ENCODE assay signal across 10 mouse cellular contexts in the genomic region with DNA sequence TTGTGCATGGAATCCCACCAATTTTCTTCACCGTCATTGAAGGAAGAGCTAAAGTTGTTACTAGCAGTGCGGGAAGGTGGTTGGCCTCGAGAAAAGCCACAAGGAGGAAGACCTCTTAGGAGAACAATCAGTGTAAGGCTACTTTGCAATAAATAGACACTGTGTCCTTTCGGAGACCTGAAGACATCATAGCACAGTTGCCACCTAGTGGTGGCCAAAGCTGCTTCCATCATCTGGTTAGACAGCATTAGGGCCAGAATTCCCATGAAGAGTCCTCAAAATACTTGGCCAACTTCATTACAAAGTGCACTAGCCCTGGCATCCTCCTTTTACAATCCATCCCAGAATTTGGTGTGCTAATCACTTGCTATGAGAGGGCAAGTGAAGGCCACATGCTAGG. TPM values are rescaled to one million over a fixed set of nuclear protein-coding genes. Genes with fewer than 3 reads are reported as not detected.
DNase-seq lines count a peak whose midpoint lies in the region; ATAC-seq and TF ChIP-seq lines count a peak whose summit lies in the region.
"Had no signal": no experiment of that assay in that cellular context is flagged by ENCODE, and none has a peak within 500 bp of the region (broad histone marks: within the 10 kb centered on the region; RNA-seq: fewer than 3 reads in every experiment).

No protein-coding gene starts in this region.

- no peaks in the 10 kb centered on the region for H3K9me3 ChIP-seq in heart, postnatal 0 days (replicated peaks; ENCODE audit: control insufficient read depth, low read length)
- no peaks in the 10 kb centered on the region for H3K9me3 ChIP-seq in neural tube, embryonic 11.5 days (ENCODE audit: control insufficient read depth, low read length)
- H3K9me3 ChIP-seq in neural tube, embryonic 15.5 days (replicated peaks), result no peaks in the 10 kb centered on the region
- H3K9me3 ChIP-seq: limb, embryonic 13.5 days had no signal

- peak; percentile 69 for TF ChIP-seq CTCF in heart, postnatal 0 days (IDR thresholded peaks at IDR 0.05; ENCODE audit: low read depth)
- peak; percentile 39; the same call in 1 of the 2 replicates for TF ChIP-seq CTCF in embryonic fibroblast, embryonic 13.5 days (IDR thresholded peaks at IDR 0.05; ENCODE audit: borderline replicate concordance, insufficient read depth, low read length)

- TF ChIP-seq POLR2A in embryonic fibroblast, embryonic 13.5 days (IDR thresholded peaks at IDR 0.05; ENCODE audit: low read depth, low read length), result no peak

- no peak for DNase-seq in heart, postnatal 0 days (ENCODE audit: low spot score)
- no peak for DNase-seq in heart, adult 11 months
- DNase-seq in neural tube, embryonic 11.5 days (ENCODE audit: low spot score), result peak; percentile 19
- no peak for DNase-seq in frontal cortex, postnatal 14 days (ENCODE audit: low spot score in 2 of 2)
- DNase-seq in heart, postnatal 36 days, result no peak
- no peak for DNase-seq in spleen, postnatal 36 days (ENCODE audit: low spot score in 2 of 2)
- DNase-seq: gastrocnemius, postnatal 14 days had no signal

- ATAC-seq in heart, postnatal 0 days (ENCODE audit: insufficient read depth, low read depth), result no peak; the same call in 1 of the 2 replicates
- ATAC-seq in neural tube, embryonic 11.5 days (ENCODE audit: insufficient read depth, low FRiP score, low TSS enrichment), result no peak
- no peak for ATAC-seq in neural tube, embryonic 15.5 days (ENCODE audit: low FRiP score)

- intact Hi-C loops in heart, postnatal 36 days (cut with DNase I), result no loop called here

- H3K36me3 ChIP-seq in heart, postnatal 0 days (replicated peaks; ENCODE audit: control insufficient read depth, insufficient read depth, low read length), result no peaks in the 10 kb centered on the region
- H3K36me3 ChIP-seq in neural tube, embryonic 11.5 days (ENCODE audit: control insufficient read depth, insufficient read depth, low read length), result no peaks in the 10 kb centered on the region
- H3K36me3 ChIP-seq in neural tube, embryonic 15.5 days, result no peaks in the 10 kb centered on the region
- H3K36me3 ChIP-seq: limb, embryonic 13.5 days had no signal

- H3K4me2 ChIP-seq in heart, postnatal 0 days (ENCODE audit: low read depth, low read length), result no peak overlapping the region
- no peak overlapping the region for H3K4me2 ChIP-seq in neural tube, embryonic 11.5 days (ENCODE audit: low read depth)
- no peak overlapping the region for H3K4me2 ChIP-seq in neural tube, embryonic 15.5 days
- H3K4me2 ChIP-seq: limb, embryonic 13.5 days had no signal

- H3K4me1 ChIP-seq in heart, postnatal 0 days (ENCODE audit: control insufficient read depth, insufficient read depth), result no peaks in the 10 kb centered on the region
- no peaks in the 10 kb centered on the region for H3K4me1 ChIP-seq in neural tube, embryonic 11.5 days (ENCODE audit: control insufficient read depth, insufficient read depth, low read length)
- H3K4me1 ChIP-seq in neural tube, embryonic 15.5 days, result no peaks in the 10 kb centered on the region
- H3K4me1 ChIP-seq in embryonic fibroblast, embryonic 13.5 days (ENCODE audit: control insufficient read depth, insufficient read depth, low read length), result no peaks in the 10 kb centered on the region
- H3K4me1 ChIP-seq: limb, embryonic 13.5 days had no signal

- H3K27ac ChIP-seq in heart, postnatal 0 days (ENCODE audit: low read depth), result no peak overlapping the region
- no peak overlapping the region for H3K27ac ChIP-seq in neural tube, embryonic 11.5 days (ENCODE audit: low read depth, low read length)
- H3K27ac ChIP-seq in neural tube, embryonic 15.5 days (replicated peaks), result no peak overlapping the region
- H3K27ac ChIP-seq in embryonic fibroblast, embryonic 13.5 days (ENCODE audit: insufficient read depth, low read length), result no peak overlapping the region
- H3K27ac ChIP-seq: limb, embryonic 13.5 days had no signal

- H3K27me3 ChIP-seq in heart, postnatal 0 days (ENCODE audit: control insufficient read depth, insufficient read depth, low read length), result no peaks in the 10 kb centered on the region
- no peaks in the 10 kb centered on the region for H3K27me3 ChIP-seq in neural tube, embryonic 11.5 days (ENCODE audit: control insufficient read depth, insufficient read depth, low read length)
- no peaks in the 10 kb centered on the region for H3K27me3 ChIP-seq in neural tube, embryonic 15.5 days (replicated peaks)
- H3K27me3 ChIP-seq: limb, embryonic 13.5 days had no signal

- TF ChIP-seq EP300 in heart, postnatal 0 days (IDR thresholded peaks at IDR 0.05; ENCODE audit: low read depth), result no peak

- no peak overlapping the region for H3K4me3 ChIP-seq in heart, postnatal 0 days (ENCODE audit: low read depth, low read length)
- H3K4me3 ChIP-seq in neural tube, embryonic 11.5 days (ENCODE audit: low read depth, low read length), result no peak overlapping the region
- H3K4me3 ChIP-seq in neural tube, embryonic 15.5 days (replicated peaks), result no peak overlapping the region
- H3K4me3 ChIP-seq in embryonic fibroblast, embryonic 13.5 days (ENCODE audit: insufficient read depth, low read length), result no peak overlapping the region
- H3K4me3 ChIP-seq: limb, embryonic 13.5 days had no signal

- no peak overlapping the region for H3K9ac ChIP-seq in heart, postnatal 0 days (replicated peaks; ENCODE audit: low read depth, low read length)
- no peak overlapping the region for H3K9ac ChIP-seq in neural tube, embryonic 11.5 days (ENCODE audit: low read length)
- H3K9ac ChIP-seq in neural tube, embryonic 15.5 days (replicated peaks), result no peak overlapping the region
- H3K9ac ChIP-seq: limb, embryonic 13.5 days had no signal

- WGBS in heart, postnatal 0 days, result 51% methylated on average over 4 of the region's 4 CpGs
- 75% methylated on average over 4 of the region's 4 CpGs for WGBS in neural tube, embryonic 11.5 days
- WGBS in neural tube, embryonic 15.5 days, result 76% methylated on average over 4 of the region's 4 CpGs

RNA-seq across cellular contexts. Expression of a gene that starts 13.2 kb away (rescaled TPM):
- not detected in 2 replicates for total RNA-seq in heart, postnatal 0 days (2014; rRNA removed; ENCODE audit: low replicate concordance)
- 0.15 TPM in 2 replicates for polyA plus RNA-seq in heart, postnatal 0 days (2015; fragmentation: Nextera tagmentation; extraction: Ambion mirVana)
- polyA plus RNA-seq in neural tube, embryonic 11.5 days (2014; fragmentation: Nextera tagmentation; extraction: Ambion mirVana), result 1.2 and 1.9 TPM in 2 replicates
- 3.4 and 4.0 TPM in 2 replicates for polyA plus RNA-seq in neural tube, embryonic 15.5 days (2015; fragmentation: Nextera tagmentation; extraction: Ambion mirVana)
- 1.5 TPM in 2 replicates for polyA plus RNA-seq in embryonic fibroblast, embryonic 13.5 days (2011; ENCODE audit: insufficient read length, low read depth, missing spikeins)
- under 1 TPM; 0.16 to 0.58 TPM for total RNA-seq in heart, postnatal 36 days (2021)

RNA-seq across cellular contexts. Expression of a gene that starts 16.4 kb away (rescaled TPM):
- total RNA-seq in heart, postnatal 0 days (2014; rRNA removed; ENCODE audit: low replicate concordance), result 30.2 and 68.1 TPM in 2 replicates
- polyA plus RNA-seq in heart, postnatal 0 days (2015; fragmentation: Nextera tagmentation; extraction: Ambion mirVana), result 17.8 and 21.2 TPM in 2 replicates
- 16.2 and 16.7 TPM in 2 replicates for polyA plus RNA-seq in neural tube, embryonic 11.5 days (2014; fragmentation: Nextera tagmentation; extraction: Ambion mirVana)
- 23.3 and 27.0 TPM in 2 replicates for polyA plus RNA-seq in neural tube, embryonic 15.5 days (2015; fragmentation: Nextera tagmentation; extraction: Ambion mirVana)
- polyA plus RNA-seq in embryonic fibroblast, embryonic 13.5 days (2011; ENCODE audit: insufficient read length, low read depth, missing spikeins), result 38.9 and 47.2 TPM in 2 replicates
- total RNA-seq in heart, postnatal 36 days (2021), result 10 to 100 TPM; 18.1 to 20.4 TPM
